Mouse (Mus musculus): ENCODE data around the gene Pramef8. TPM values are rescaled to one million over a fixed set of nuclear protein-coding genes. Genes with fewer than 3 reads are reported as not detected.
"Not testable (repeated sequence)": the region's sequence is repeated elsewhere in the genome, so short reads cannot be mapped to it uniquely, and the experiment has no call there.

Pramef8 gene
- polyA plus RNA-seq, 1 experiment = 14.7 TPM

- no peak for DNase-seq (ENCODE audit: low read depth)
- no peak for TF ChIP-seq POLR2A (IDR thresholded peaks at IDR 0.05; ENCODE audit: borderline replicate concordance, extremely low read depth, insufficient read depth, insufficient read length, poor library complexity, severe bottlenecking)
- no peak for TF ChIP-seq CTCF (IDR thresholded peaks at IDR 0.05; ENCODE audit: borderline replicate concordance, extremely low read depth, insufficient read depth, insufficient read length)
Measured at GRCm38 (mm10) chr4:143413621-143414020, 1.4 kb downstream of the Pramef8 start.

- TF ChIP-seq CTCF (IDR thresholded peaks at IDR 0.05; ENCODE audit: borderline replicate concordance, extremely low read depth, insufficient read depth, insufficient read length) (no peak), POLR2A (IDR thresholded peaks at IDR 0.05; ENCODE audit: borderline replicate concordance, extremely low read depth, insufficient read depth, insufficient read length, poor library complexity, severe bottlenecking) (no peak)
- DNase-seq (ENCODE audit: low read depth) = no peak
Measured at GRCm38 (mm10) chr4:143414121-143414520, 1.9 kb downstream of the Pramef8 start.

GRCm38 (mm10) chr4:143426770-143427169 is 14.5 kb downstream of the Pramef8 start:
- not testable (repeated sequence) for DNase-seq (ENCODE audit: low read depth)

GRCm38 (mm10) chr4:143450224-143450623 is 38.0 kb downstream of the Pramef8 start, which contains the start of gene Oog4:
Gene Oog4 (minus strand): TSS chr4:143450324.
- DNase-seq (ENCODE audit: low read depth) = no peak
- no peak for TF ChIP-seq CTCF (IDR thresholded peaks at IDR 0.05; ENCODE audit: borderline replicate concordance, extremely low read depth, insufficient read depth, insufficient read length)
- TF ChIP-seq POLR2A (IDR thresholded peaks at IDR 0.05; ENCODE audit: borderline replicate concordance, extremely low read depth, insufficient read depth, insufficient read length, poor library complexity, severe bottlenecking) = no peak

Other genes starting within 250 kb of the Pramef8 start
- 19.7 and 31.6 TPM in 2 replicates for gene Prdm2, start 199.4 kb upstream of the Pramef8 start, polyA plus RNA-seq (2012; rRNA removed)
- gene Pdpn, start 112.9 kb upstream of the Pramef8 start, polyA plus RNA-seq (2012; rRNA removed) = 24.7 and 33.6 TPM in 2 replicates
- gene Lrrc38, start 62.7 kb upstream of the Pramef8 start, polyA plus RNA-seq (2012; rRNA removed) = 0.23 TPM in 2 replicates
- gene Pramel1, start 18.0 kb upstream of the Pramef8 start, polyA plus RNA-seq (2012; rRNA removed) = not detected in 2 replicates
- gene Oog4, start 37.9 kb downstream of the Pramef8 start, polyA plus RNA-seq (2012; rRNA removed) = not detected in 2 replicates
- gene Gm13043, start 98.9 kb downstream of the Pramef8 start, polyA plus RNA-seq (2012; rRNA removed) = not detected in 2 replicates
- not detected in 2 replicates for gene Gm13040, start 123.5 kb downstream of the Pramef8 start, polyA plus RNA-seq (2012; rRNA removed)
- not detected in 2 replicates for gene BC080695, start 139.3 kb downstream of the Pramef8 start, polyA plus RNA-seq (2012; rRNA removed)
- gene Gm13057, start 139.3 kb downstream of the Pramef8 start, polyA plus RNA-seq (2012; rRNA removed) = not detected in 2 replicates
- gene Gm13083, start 202.6 kb downstream of the Pramef8 start, polyA plus RNA-seq (2012; rRNA removed) = not detected in 2 replicates
- gene Gm13088, start 244.8 kb downstream of the Pramef8 start, polyA plus RNA-seq (2012; rRNA removed) = not detected in 2 replicates

All from brain, embryonic 14.5 days (tissue).